Mouse (Mus musculus) neural tube, embryonic 11.5 days (tissue): ENCODE data around the gene Ascl4. TPM values are rescaled to one million over a fixed set of nuclear protein-coding genes. Genes with fewer than 3 reads are reported as not detected.

Experiments
- ATAC-seq: fragments of 200-750 bp; cut with Nextera tagmentation; 2 replicates; pipeline ENCODE4 v1.8.0; 2017; ENCODE audit warnings: moderate number of reproducible peaks, mild to moderate bottlenecking, moderate TSS enrichment, moderate library complexity; ENCODE audit not compliant: insufficient read depth, low FRiP score, low TSS enrichment
- DNase-seq: peaks from one replicate; pipeline ENCODE4 v3.0.0-alpha.2; 2015; ENCODE audit warnings: low spot score
- H3K27ac ChIP-seq: fragments of 300-500 bp; sonication (generic); 2 replicates; pipeline ENCODE4 v1.5.1; 2014; ENCODE audit warnings: low read depth, mild to moderate bottlenecking, low read length
- H3K27me3 ChIP-seq: fragments of 300-500 bp; sonication (generic); 2 replicates; pipeline ENCODE4 v1.6.1; 2014; ENCODE audit warnings: mild to moderate bottlenecking, low read length, mixed read lengths; ENCODE audit not compliant: control insufficient read depth, insufficient read depth
- H3K36me3 ChIP-seq: fragments of 300-500 bp; sonication (generic); 2 replicates; pipeline ENCODE4 v1.6.1; 2014; ENCODE audit warnings: mild to moderate bottlenecking, low read length, moderate library complexity, mixed read lengths; ENCODE audit not compliant: control insufficient read depth, insufficient read depth
- H3K4me1 ChIP-seq: fragments of 300-500 bp; sonication (generic); 2 replicates; pipeline ENCODE4 v1.6.1; 2014; ENCODE audit warnings: low read length, mixed read lengths; ENCODE audit not compliant: control insufficient read depth, insufficient read depth
- H3K4me2 ChIP-seq: fragments of 300-500 bp; sonication (generic); 2 replicates; pipeline ENCODE4 v1.6.1; 2014; ENCODE audit warnings: low read depth, mild to moderate bottlenecking, moderate library complexity
- H3K4me3 ChIP-seq: fragments of 300-500 bp; sonication (generic); 2 replicates; pipeline ENCODE4 v1.5.1; 2014; ENCODE audit warnings: low read depth, low read length
- H3K9ac ChIP-seq: fragments of 300-500 bp; sonication (generic); 2 replicates; pipeline ENCODE4 v1.6.1; 2014; ENCODE audit warnings: mild to moderate bottlenecking, low read length
- H3K9me3 ChIP-seq: fragments of 300-500 bp; sonication (generic); 2 replicates; pipeline ENCODE4 v1.6.1; 2016; ENCODE audit warnings: low read length; ENCODE audit not compliant: control insufficient read depth
- WGBS: fragments of 180-500 bp; shearing (Covaris S2); extraction: QIAGEN DNeasy Blood & Tissue Kit; methylation state at CpG from one replicate; pipeline ENCODE4 v1.1.7; 2014; 5-methylcytosine and 5-hydroxymethylcytosine counted together
- polyA plus RNA-seq: library from polyadenylated mRNA; unstranded; fragments of >200 nt; fragmentation: Nextera tagmentation; extraction: Ambion mirVana; gene quantifications from 2 replicates; pipeline ENCODE4 v1.2.1, GENCODE M21; 2014

Ascl4 gene
- polyA plus RNA-seq, 1 experiment from 2014 or later: 0.97 TPM

- Histone ChIP-seq H3K4me3 (no peak overlapping the region), H3K4me1 (no peaks in the 10 kb centered on the region), H3K36me3 (no peaks in the 10 kb centered on the region), H3K9ac (no peak overlapping the region), H3K9me3 (no peaks in the 10 kb centered on the region), H3K4me2 (no peak overlapping the region), H3K27ac (no peak overlapping the region), H3K27me3 (no peaks in the 10 kb centered on the region)
- 89% methylated on average over 4 of the region's 4 CpGs for WGBS
- ATAC-seq (no peak), DNase-seq (no peak)
Measured at GRCm38 (mm10) chr10:85992412-85992811, 64.9 kb downstream of the Ascl4 start.

GRCm38 (mm10) chr10:85993836-85994235, 66.4 kb downstream of the Ascl4 start:
- H3K4me1 ChIP-seq: no peaks in the 10 kb centered on the region
- H3K4me3 ChIP-seq: no peak overlapping the region
- no peak overlapping the region for H3K27ac ChIP-seq
- no peak for DNase-seq
- ATAC-seq: no peak
- no peaks in the 10 kb centered on the region for H3K27me3 ChIP-seq
- no peaks in the 10 kb centered on the region for H3K36me3 ChIP-seq
- WGBS: 91% methylated on average over 9 of the region's 9 CpGs
- H3K9ac ChIP-seq: no peak overlapping the region
- no peak overlapping the region for H3K4me2 ChIP-seq
- H3K9me3 ChIP-seq: no peaks in the 10 kb centered on the region

GRCm38 (mm10) chr10:85994543-85995104, 67.1 kb downstream of the Ascl4 start:
- no peak overlapping the region for H3K4me3 ChIP-seq
- no peaks in the 10 kb centered on the region for H3K4me1 ChIP-seq
- H3K27ac ChIP-seq: no peak overlapping the region
- no peaks in the 10 kb centered on the region for H3K9me3 ChIP-seq
- no peaks in the 10 kb centered on the region for H3K36me3 ChIP-seq
- H3K27me3 ChIP-seq: no peaks in the 10 kb centered on the region
- ATAC-seq (no peak), DNase-seq (no peak)
- no peak overlapping the region for H3K4me2 ChIP-seq
- no peak overlapping the region for H3K9ac ChIP-seq
- WGBS: 86% methylated on average over 5 of the region's 5 CpGs

Other genes with a start within 250 kb of the Ascl4 start
- 92.1 and 98.8 TPM in 2 replicates for gene Pwp1, start 98.2 kb upstream of the Ascl4 start, polyA plus RNA-seq
- 40.7 and 45.1 TPM in 2 replicates for gene Prdm4, start 10.5 kb upstream of the Ascl4 start, polyA plus RNA-seq
- gene Rtcb, start 30.1 kb downstream of the Ascl4 start, polyA plus RNA-seq: 194 TPM in 2 replicates
- gene Bpifc, start 84.2 kb downstream of the Ascl4 start, polyA plus RNA-seq: 0.14 TPM in 1 of 2 replicates, not detected in the other
- 22.9 and 24.0 TPM in 2 replicates for gene Fbxo7, start 94.3 kb downstream of the Ascl4 start, polyA plus RNA-seq